Mouse (Mus musculus) forebrain, embryonic 14.5 days (tissue): ENCODE measurements around the gene Atg2a. TPM values are rescaled to one million over a fixed set of nuclear protein-coding genes. Genes with fewer than 3 reads are reported as not detected.

Source experiments
- ATAC-seq: fragments of 200-750 bp; cut with Nextera tagmentation; 2 replicates; pipeline ENCODE4 v1.8.0; 2017; ENCODE audit warnings: mild to moderate bottlenecking, moderate library complexity
- DNase-seq: peaks from one replicate; pipeline ENCODE4 v3.0.0-alpha.2; 2015; ENCODE audit warnings: low spot score
- H3K27ac ChIP-seq: fragments of 300-500 bp; sonication (generic); 2 replicates; pipeline ENCODE4 v1.5.1; 2014; ENCODE audit warnings: low read depth, mild to moderate bottlenecking, control low read depth, low read length, moderate library complexity
- H3K27me3 ChIP-seq: fragments of 300-500 bp; sonication (generic); replicated peaks from 2 replicates; pipeline ENCODE4 v1.6.1; 2014; ENCODE audit warnings: low read length, control low read depth, mixed read lengths; ENCODE audit not compliant: control insufficient read depth, insufficient read depth
- H3K36me3 ChIP-seq: fragments of 300-500 bp; sonication (generic); 2 replicates; pipeline ENCODE4 v1.6.1; 2014; ENCODE audit warnings: low read length, control low read depth; ENCODE audit not compliant: control insufficient read depth, insufficient read depth
- H3K4me1 ChIP-seq: fragments of 300-500 bp; sonication (generic); 2 replicates; pipeline ENCODE4 v1.6.1; 2014; ENCODE audit warnings: antibody characterized with exemption, low read length, control low read depth; ENCODE audit not compliant: control insufficient read depth, insufficient read depth
- H3K4me2 ChIP-seq: fragments of 300-500 bp; sonication (generic); 2 replicates; pipeline ENCODE4 v1.6.1; 2014; ENCODE audit warnings: mild to moderate bottlenecking, control low read depth, low read length
- H3K4me3 ChIP-seq: fragments of 300-500 bp; sonication (generic); 2 replicates; pipeline ENCODE4 v1.5.1; 2014; ENCODE audit warnings: low read depth, low read length, control low read depth
- H3K9ac ChIP-seq: fragments of 300-500 bp; sonication (generic); 2 replicates; pipeline ENCODE4 v1.6.1; 2014; ENCODE audit warnings: mild to moderate bottlenecking, low read length, control low read depth, moderate library complexity
- H3K9me3 ChIP-seq: fragments of 300-500 bp; sonication (generic); replicated peaks from 2 replicates; pipeline ENCODE4 v1.6.1; 2016; ENCODE audit warnings: low read length, control low read depth, mixed read lengths; ENCODE audit not compliant: control insufficient read depth
- WGBS: fragments of 180-500 bp; shearing (Covaris S2); extraction: QIAGEN DNeasy Blood & Tissue Kit; methylation state at CpG from one replicate; pipeline ENCODE4 v1.1.7; 2014; 5-methylcytosine and 5-hydroxymethylcytosine counted together
- polyA plus RNA-seq: library from polyadenylated mRNA; unstranded; fragments of >200 nt; fragmentation: Nextera tagmentation; extraction: Ambion mirVana; gene quantifications from 2 replicates; pipeline ENCODE4 v1.2.1, GENCODE M21; 2014

Atg2a gene
- polyA plus RNA-seq, 1 experiment from 2014 or later = 7.9 TPM

DNA sequence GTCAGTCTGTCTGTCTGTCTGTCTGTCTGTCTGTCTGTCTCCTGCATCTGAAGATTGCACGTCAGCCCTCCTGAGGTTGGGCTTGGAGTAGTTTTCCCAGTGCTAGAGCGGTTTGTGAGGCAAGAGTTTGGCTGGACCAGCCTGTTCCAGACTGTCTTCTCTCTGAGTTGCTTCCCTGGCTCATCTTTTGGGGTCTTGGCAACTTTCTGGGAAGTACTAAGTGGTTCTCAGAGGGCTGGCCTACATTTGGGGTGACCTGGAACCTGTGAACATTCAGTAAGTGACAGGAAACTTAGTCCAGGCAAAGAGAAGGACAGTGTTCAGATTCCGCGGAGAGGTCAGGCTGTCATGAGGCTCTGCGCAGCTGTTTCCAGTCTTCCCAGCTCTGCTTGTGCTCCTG, 50.8 kb downstream of the Atg2a start:
- peaks cover 35% of the 10 kb centered on the region for H3K36me3 ChIP-seq
- ATAC-seq = no peak

DNA sequence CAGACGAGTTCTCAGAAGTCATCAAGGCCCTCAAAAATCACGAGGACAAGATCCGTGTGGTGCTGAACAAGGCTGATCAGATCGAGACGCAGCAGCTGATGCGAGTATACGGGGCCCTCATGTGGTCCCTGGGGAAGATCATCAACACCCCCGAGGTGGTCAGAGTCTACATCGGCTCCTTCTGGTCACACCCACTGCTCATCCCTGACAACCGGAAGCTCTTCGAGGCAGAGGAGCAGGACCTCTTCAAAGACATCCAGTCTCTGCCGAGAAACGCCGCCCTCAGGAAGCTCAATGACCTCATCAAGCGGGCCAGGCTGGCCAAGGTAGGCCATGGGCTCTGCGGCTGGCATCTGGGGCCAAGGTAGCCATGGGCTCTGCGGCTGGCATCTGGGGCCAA, 52.8 kb downstream of the Atg2a start:
- DNase-seq (no peak), ATAC-seq (no peak)
- H3K27me3 ChIP-seq = no peaks in the 10 kb centered on the region
- H3K36me3 ChIP-seq = peaks cover 55% of the 10 kb centered on the region
- no peak overlapping the region for H3K4me3 ChIP-seq
- H3K27ac ChIP-seq = no peak overlapping the region
- no peaks in the 10 kb centered on the region for H3K4me1 ChIP-seq
- H3K9ac ChIP-seq = no peak overlapping the region
- H3K4me2 ChIP-seq = no peak overlapping the region
- 94% methylated on average over 17 of the region's 17 CpGs for WGBS
- no peaks in the 10 kb centered on the region for H3K9me3 ChIP-seq

More for the DNA sequence above, 50.8 kb downstream of the Atg2a start:
- WGBS = 93% methylated on average over 5 of the region's 5 CpGs
- Histone ChIP-seq H3K4me2 (no peak overlapping the region), H3K9me3 (no peaks in the 10 kb centered on the region), H3K4me3 (no peak overlapping the region), H3K27ac (no peak overlapping the region), H3K27me3 (no peaks in the 10 kb centered on the region), H3K4me1 (no peaks in the 10 kb centered on the region), H3K9ac (no peak overlapping the region)
- no peak for DNase-seq

- H3K4me3 ChIP-seq = no peak overlapping the region
- no peak overlapping the region for H3K4me2 ChIP-seq
- H3K27me3 ChIP-seq = no peaks in the 10 kb centered on the region
- no peak for ATAC-seq
- no peaks in the 10 kb centered on the region for H3K4me1 ChIP-seq
- no peak overlapping the region for H3K9ac ChIP-seq
- H3K36me3 ChIP-seq = peaks cover 61% of the 10 kb centered on the region
- DNase-seq = no peak
- 91% methylated on average over 5 of the region's 5 CpGs for WGBS
- H3K27ac ChIP-seq = no peak overlapping the region
- no peaks in the 10 kb centered on the region for H3K9me3 ChIP-seq
Observed at GRCm38 (mm10) chr19:6296551-6297210, 55.2 kb downstream of the Atg2a start.

DNA sequence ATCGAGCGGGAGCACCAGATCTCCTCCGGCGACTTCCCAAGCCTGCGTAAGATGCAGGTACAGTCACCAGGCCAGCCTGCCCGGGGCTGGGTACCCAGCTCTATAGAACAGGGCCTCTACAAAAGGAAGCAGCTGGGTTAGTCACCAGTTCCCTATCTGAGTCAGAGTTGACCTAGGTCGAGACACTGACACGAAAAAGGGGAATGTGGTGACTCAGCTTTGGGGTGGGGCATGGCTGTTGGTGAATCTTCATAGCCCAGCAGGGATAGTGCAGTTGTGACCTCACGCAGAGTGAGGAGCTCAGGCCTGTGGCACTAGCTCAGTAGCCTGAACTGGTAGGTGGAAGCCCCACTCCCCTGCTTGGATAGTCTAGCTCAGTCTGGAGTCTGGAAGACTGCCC, 56.2 kb downstream of the Atg2a start:
- peaks cover 59% of the 10 kb centered on the region for H3K36me3 ChIP-seq
- no peaks in the 10 kb centered on the region for H3K27me3 ChIP-seq
- no peaks in the 10 kb centered on the region for H3K9me3 ChIP-seq
- no peak overlapping the region for H3K4me3 ChIP-seq
- H3K27ac ChIP-seq = no peak overlapping the region
- DNase-seq = no peak
- H3K4me2 ChIP-seq = no peak overlapping the region
- H3K4me1 ChIP-seq = no peaks in the 10 kb centered on the region
- WGBS = 96% methylated on average over 9 of the region's 9 CpGs
- no peak overlapping the region for H3K9ac ChIP-seq
- ATAC-seq = no peak

- no peaks in the 10 kb centered on the region for H3K9me3 ChIP-seq
- H3K27me3 ChIP-seq = no peaks in the 10 kb centered on the region
- no peak overlapping the region for H3K4me3 ChIP-seq
- whole genome bisulfite sequencing = 85% methylated on average over 4 of the region's 4 CpGs
- no peak overlapping the region for H3K4me2 ChIP-seq
- peaks cover 59% of the 10 kb centered on the region for H3K36me3 ChIP-seq
- no peak for DNase-seq
- no peak overlapping the region for H3K27ac ChIP-seq
- ATAC-seq = no peak
- H3K9ac ChIP-seq = no peak overlapping the region
- no peaks in the 10 kb centered on the region for H3K4me1 ChIP-seq
Observed at GRCm38 (mm10) chr19:6299003-6299402, 57.5 kb downstream of the Atg2a start.

DNA sequence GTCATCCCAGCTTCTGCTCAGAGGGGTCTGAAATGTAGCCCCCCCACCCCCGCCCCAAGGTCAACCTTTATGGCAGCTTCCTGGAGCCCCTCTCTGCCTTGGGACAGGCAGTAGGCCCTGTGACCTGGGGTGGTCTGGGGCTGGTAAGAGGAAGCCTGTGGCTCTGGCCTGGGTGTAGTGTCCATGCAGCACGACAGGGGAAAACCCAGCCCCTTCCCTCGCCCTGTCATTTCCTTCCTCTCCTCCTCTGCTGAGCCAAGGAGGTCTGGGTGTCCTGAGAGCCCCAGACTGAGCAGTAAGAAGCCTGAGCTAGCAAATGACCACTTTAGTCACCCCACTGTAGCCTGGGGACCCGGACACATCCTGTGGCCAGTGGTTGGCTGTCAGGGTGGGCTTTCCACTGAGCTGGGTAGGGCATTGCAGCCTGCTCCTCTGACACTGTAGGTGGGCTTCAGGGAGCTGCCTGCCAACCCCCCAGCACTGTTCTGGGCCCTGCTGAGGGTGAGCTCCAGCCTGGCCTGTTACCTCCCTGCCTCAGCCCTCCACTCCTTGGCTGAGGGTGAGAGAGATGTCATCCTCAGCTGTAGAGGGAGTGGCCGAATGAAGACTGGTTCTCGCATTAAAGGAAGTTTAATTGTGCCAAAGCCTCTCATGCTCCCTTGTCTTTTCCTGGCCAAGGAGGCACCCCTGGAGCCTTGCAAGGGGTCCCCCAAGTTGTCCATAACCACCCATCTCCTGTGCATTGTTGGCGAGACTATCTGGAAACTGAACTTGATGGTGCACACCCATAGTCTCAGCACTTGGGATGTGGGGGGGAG, 58.2 kb downstream of the Atg2a start:
- Histone ChIP-seq H3K27me3 (no peaks in the 10 kb centered on the region), H3K36me3 (peaks cover 54% of the 10 kb centered on the region), H3K4me3 (no peak overlapping the region), H3K27ac (no peak overlapping the region), H3K4me1 (no peaks in the 10 kb centered on the region), H3K9me3 (no peaks in the 10 kb centered on the region), H3K9ac (no peak overlapping the region), H3K4me2 (no peak overlapping the region)
- ATAC-seq (no peak), DNase-seq (no peak)
- 86% methylated on average over 7 of the region's 7 CpGs for WGBS

DNA sequence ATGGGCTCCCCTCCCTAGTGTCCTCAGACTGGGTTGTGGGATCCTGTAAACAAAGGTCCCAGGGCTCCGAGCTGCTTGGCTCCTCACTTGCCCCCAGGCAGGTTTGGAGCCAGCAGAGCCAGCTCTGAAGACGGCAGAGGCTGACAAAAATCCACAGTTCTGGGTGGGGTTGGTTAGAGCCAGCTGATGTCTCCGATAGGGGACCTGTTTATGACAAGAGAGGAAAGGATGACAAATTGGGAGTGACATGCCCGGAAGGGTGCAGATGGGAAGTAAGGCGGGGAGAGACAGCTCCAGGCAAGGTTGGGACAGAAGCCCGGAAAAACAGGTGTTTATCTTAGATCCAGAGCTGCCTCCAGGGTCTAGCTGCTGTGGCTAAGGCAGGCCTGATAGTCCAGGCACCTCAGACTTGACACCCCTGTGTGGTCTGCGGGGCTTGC, 59.0 kb downstream of the Atg2a start:
- Histone ChIP-seq H3K9me3 (no peaks in the 10 kb centered on the region), H3K27me3 (no peaks in the 10 kb centered on the region), H3K4me3 (no peak overlapping the region), H3K27ac (no peak overlapping the region), H3K9ac (no peak overlapping the region), H3K36me3 (peaks cover 46% of the 10 kb centered on the region), H3K4me2 (no peak overlapping the region), H3K4me1 (no peaks in the 10 kb centered on the region)
- 83% methylated on average over 7 of the region's 7 CpGs for WGBS
- no peak for DNase-seq
- no peak for ATAC-seq

- no peak overlapping the region for H3K27ac ChIP-seq
- H3K36me3 ChIP-seq = peaks cover 29% of the 10 kb centered on the region
- H3K9ac ChIP-seq = no peak overlapping the region
- 91% methylated on average over 5 of the region's 5 CpGs for WGBS
- no peak overlapping the region for H3K4me2 ChIP-seq
- DNase-seq = no peak
- H3K4me1 ChIP-seq = peaks cover 4% of the 10 kb centered on the region
- H3K9me3 ChIP-seq = no peaks in the 10 kb centered on the region
- H3K4me3 ChIP-seq = no peak overlapping the region
- ATAC-seq = no peak
- no peaks in the 10 kb centered on the region for H3K27me3 ChIP-seq
Observed at GRCm38 (mm10) chr19:6302114-6302513, 60.6 kb downstream of the Atg2a start.

DNA sequence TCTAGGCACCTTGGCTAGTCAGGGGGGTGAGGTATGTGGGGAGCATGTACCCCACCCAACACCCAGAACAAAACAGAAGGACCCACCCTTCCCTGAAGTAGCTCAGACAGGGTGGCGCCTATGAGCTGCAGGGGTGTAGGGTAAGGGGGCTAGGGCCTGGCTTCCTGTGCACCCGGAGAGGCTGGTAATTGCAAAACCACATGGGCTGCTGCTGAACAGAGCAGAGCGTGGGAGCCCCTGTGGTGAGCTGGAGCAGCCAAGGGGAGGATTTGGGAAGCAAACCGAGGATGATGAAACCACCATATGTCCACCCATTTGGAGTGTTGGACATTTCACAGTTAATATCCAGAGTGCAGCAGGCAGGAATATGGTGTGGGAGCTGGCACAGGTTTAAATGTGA, 61.1 kb downstream of the Atg2a start:
- Histone ChIP-seq H3K9me3 (no peaks in the 10 kb centered on the region), H3K4me3 (no peak overlapping the region), H3K4me1 (peaks cover 4% of the 10 kb centered on the region), H3K27ac (no peak overlapping the region), H3K9ac (no peak overlapping the region), H3K4me2 (no peak overlapping the region), H3K36me3 (peaks cover 25% of the 10 kb centered on the region), H3K27me3 (no peaks in the 10 kb centered on the region)
- DNase-seq = no peak
- 37% methylated on average over 4 of the region's 4 CpGs for WGBS
- no peak for ATAC-seq
